Mouse (Mus musculus): ENCODE data around the gene Pax2. TPM values are rescaled to one million over a fixed set of nuclear protein-coding genes. Genes with fewer than 3 reads are reported as not detected.

Gene Pax2
- polyA plus RNA-seq, 1 experiment from 2014 or later, result not detected

DNA sequence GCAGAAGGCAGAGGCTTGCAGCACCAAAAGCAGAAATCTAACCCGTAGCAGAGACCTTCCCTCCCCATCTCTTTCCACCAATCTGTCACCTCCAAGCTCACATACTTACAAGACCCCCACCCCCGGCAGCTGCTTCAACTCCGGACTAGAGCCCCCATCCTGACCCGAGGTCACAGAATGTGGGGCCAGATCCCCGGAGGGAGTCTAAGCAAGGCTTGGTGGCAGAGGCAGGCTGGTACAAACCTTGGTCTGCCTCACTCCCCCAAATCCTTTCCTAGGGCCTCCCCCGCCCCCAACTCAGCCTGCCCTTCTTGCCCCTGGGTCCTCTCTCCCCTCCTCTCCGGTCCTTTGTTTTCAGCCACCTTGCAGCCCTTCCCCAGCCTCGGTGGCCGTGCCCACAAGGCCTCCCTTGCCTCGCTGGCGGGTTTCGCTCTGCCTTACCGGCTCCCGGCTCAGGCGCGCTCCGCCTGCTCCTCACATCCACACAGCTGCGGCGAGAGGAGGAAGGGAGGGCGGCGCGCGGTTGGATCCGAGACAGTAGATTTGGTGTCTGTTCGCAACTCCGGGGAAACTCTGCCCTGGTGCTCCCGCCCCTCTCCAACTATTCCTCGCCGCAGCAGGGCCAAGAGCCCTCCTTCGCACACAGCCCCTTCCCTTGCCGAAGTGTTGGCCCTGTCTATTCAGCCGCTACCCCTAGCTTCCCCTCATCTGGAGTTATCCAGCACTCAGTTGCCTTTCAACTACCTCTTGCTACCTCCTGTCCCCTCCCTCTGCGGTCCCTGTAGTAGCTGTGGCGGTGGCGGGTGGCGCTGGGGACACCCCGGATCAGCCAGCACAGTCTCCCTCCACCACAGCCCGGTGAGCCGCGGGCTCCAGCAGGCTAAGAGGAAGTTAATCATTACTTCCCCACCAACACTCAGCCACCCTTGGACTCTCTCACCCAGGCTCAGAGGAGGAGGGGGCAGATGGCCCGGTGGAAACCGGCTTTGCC lies 5.5 kb upstream of the Pax2 start:
- Histone ChIP-seq H3K9me3 (ENCODE audit: control insufficient read depth, low read length) (no peaks in the 10 kb centered on the region), H3K27me3 (ENCODE audit: control insufficient read depth, insufficient read depth, low read length) (peaks cover 34% of the 10 kb centered on the region), H3K4me1 (replicated peaks; ENCODE audit: control insufficient read depth, insufficient read depth) (no peaks in the 10 kb centered on the region), H3K4me3 (ENCODE audit: low read depth, low read length) (peak overlapping the region; percentile 1; the same call in 1 of the 2 replicates), H3K27ac (replicated peaks) (no peak overlapping the region), H3K4me2 (replicated peaks; ENCODE audit: low read depth) (no peak overlapping the region), H3K9ac (ENCODE audit: low read length) (no peak overlapping the region), H3K36me3 (ENCODE audit: control insufficient read depth, insufficient read depth, low read length) (no peaks in the 10 kb centered on the region)
- peak; percentile 43 for DNase-seq (ENCODE audit: low spot score)
- WGBS, result 2% methylated on average over 41 of the region's 42 CpGs
- TF ChIP-seq CTCF (IDR thresholded peaks at IDR 0.05; ENCODE audit: low read depth) (no peak), EP300 (optimal IDR thresholded peaks at IDR 0.05) (no peak)
- peak; percentile 53 for ATAC-seq (ENCODE audit: low FRiP score, low TSS enrichment)

GRCm38 (mm10) chr19:44751042-44751441 lies 4.8 kb upstream of the Pax2 start:
- Histone ChIP-seq H3K9ac (ENCODE audit: low read length) (no peak overlapping the region), H3K4me2 (replicated peaks; ENCODE audit: low read depth) (no peak overlapping the region), H3K36me3 (ENCODE audit: control insufficient read depth, insufficient read depth, low read length) (no peaks in the 10 kb centered on the region), H3K4me3 (ENCODE audit: low read depth, low read length) (no peak overlapping the region), H3K4me1 (replicated peaks; ENCODE audit: control insufficient read depth, insufficient read depth) (no peaks in the 10 kb centered on the region), H3K27me3 (ENCODE audit: control insufficient read depth, insufficient read depth, low read length) (peaks cover 41% of the 10 kb centered on the region), H3K27ac (replicated peaks) (no peak overlapping the region), H3K9me3 (ENCODE audit: control insufficient read depth, low read length) (no peaks in the 10 kb centered on the region)
- ATAC-seq (ENCODE audit: low FRiP score, low TSS enrichment) (no peak), DNase-seq (ENCODE audit: low spot score) (no peak)
- under 1% methylated on average over 9 of the region's 9 CpGs for WGBS
- TF ChIP-seq EP300 (optimal IDR thresholded peaks at IDR 0.05) (no peak), CTCF (IDR thresholded peaks at IDR 0.05; ENCODE audit: low read depth) (no peak)

DNA sequence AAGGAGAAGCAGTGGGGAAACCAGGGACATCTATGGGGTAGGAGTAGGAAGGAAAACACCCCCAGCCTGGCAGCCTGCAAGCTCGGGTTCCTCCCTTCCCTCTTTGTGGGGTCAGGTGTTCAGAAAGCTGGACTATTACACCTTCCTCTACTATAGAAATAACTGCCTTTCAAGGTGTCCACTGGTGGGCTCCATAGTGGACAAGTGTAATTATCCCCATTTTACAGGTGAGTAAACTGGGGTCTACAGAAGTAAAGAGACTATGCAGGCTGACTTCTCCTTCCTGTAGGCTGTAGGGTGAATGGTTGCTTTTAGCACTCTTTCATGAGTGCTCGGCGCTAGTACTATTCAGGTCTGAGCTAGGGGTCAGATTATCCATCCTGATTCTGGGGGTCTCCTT lies 4.3 kb upstream of the Pax2 start:
- Histone ChIP-seq H3K27me3 (ENCODE audit: control insufficient read depth, insufficient read depth, low read length) (peaks cover 46% of the 10 kb centered on the region), H3K9ac (ENCODE audit: low read length) (no peak overlapping the region), H3K36me3 (ENCODE audit: control insufficient read depth, insufficient read depth, low read length) (no peaks in the 10 kb centered on the region), H3K4me1 (replicated peaks; ENCODE audit: control insufficient read depth, insufficient read depth) (no peaks in the 10 kb centered on the region), H3K27ac (replicated peaks) (no peak overlapping the region), H3K9me3 (ENCODE audit: control insufficient read depth, low read length) (no peaks in the 10 kb centered on the region), H3K4me3 (ENCODE audit: low read depth, low read length) (no peak overlapping the region), H3K4me2 (replicated peaks; ENCODE audit: low read depth) (no peak overlapping the region)
- ATAC-seq (ENCODE audit: low FRiP score, low TSS enrichment) (no peak), DNase-seq (ENCODE audit: low spot score) (no peak)
- TF ChIP-seq CTCF (IDR thresholded peaks at IDR 0.05; ENCODE audit: low read depth) (no peak), EP300 (optimal IDR thresholded peaks at IDR 0.05) (no peak)
- WGBS, result 9% methylated on average over 3 of the region's 3 CpGs

DNA sequence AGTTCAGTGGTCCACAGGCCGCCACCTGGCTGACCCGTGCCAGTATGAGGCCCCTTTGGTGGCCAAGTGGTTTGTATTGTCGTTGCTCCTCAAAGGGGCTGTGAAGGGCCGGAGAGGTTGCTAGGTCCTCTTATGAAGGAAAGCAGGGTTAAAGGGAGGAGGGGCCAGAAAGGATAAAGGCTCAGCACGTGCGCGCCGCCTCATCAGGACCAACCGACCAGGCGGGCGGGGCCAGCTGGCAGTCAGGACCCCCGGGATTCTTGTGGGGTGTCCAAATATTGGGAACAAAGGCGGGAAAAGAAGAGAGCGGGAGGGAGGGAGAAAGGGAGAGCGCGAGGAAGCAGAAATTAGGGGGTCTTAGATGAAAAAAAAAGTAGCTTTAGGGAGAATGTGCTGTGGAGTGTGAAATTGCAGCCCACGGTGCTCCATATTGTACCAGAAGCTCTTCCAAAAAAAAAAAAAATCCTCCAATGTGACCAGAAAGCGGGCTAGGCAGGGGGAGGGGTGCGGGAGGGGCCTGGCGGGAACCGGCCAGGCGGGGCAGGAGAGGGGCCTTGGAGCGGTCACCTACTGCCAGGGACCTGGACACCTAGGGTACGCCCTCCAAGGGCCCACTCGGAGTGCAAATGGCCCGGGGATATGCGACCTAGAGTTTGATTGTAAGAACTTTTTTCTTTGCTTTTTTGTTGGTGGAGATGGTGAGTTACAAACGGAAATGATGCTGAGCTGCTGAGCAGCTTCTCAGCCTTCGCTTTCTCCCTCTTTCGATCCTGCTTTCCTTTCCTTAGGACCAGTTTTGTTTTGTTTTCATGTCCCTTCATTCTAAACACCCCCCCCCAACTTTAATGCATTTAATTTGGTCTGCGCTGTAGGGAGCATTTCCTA lies 3.5 kb upstream of the Pax2 start:
- DNase-seq (ENCODE audit: low spot score) (no peak), ATAC-seq (ENCODE audit: low FRiP score, low TSS enrichment) (no peak)
- Histone ChIP-seq H3K36me3 (ENCODE audit: control insufficient read depth, insufficient read depth, low read length) (no peaks in the 10 kb centered on the region), H3K4me3 (ENCODE audit: low read depth, low read length) (no peak overlapping the region), H3K27ac (replicated peaks) (no peak overlapping the region), H3K9me3 (ENCODE audit: control insufficient read depth, low read length) (no peaks in the 10 kb centered on the region), H3K4me2 (replicated peaks; ENCODE audit: low read depth) (no peak overlapping the region), H3K27me3 (ENCODE audit: control insufficient read depth, insufficient read depth, low read length) (peaks cover 48% of the 10 kb centered on the region), H3K9ac (ENCODE audit: low read length) (no peak overlapping the region), H3K4me1 (replicated peaks; ENCODE audit: control insufficient read depth, insufficient read depth) (no peaks in the 10 kb centered on the region)
- TF ChIP-seq CTCF (IDR thresholded peaks at IDR 0.05; ENCODE audit: low read depth) (no peak), EP300 (optimal IDR thresholded peaks at IDR 0.05) (no peak)
- 3% methylated on average over 31 of the region's 31 CpGs for WGBS

GRCm38 (mm10) chr19:44753361-44753760 lies 2.5 kb upstream of the Pax2 start:
- Histone ChIP-seq H3K9ac (ENCODE audit: low read length) (no peak overlapping the region), H3K36me3 (ENCODE audit: control insufficient read depth, insufficient read depth, low read length) (no peaks in the 10 kb centered on the region), H3K4me3 (ENCODE audit: low read depth, low read length) (no peak overlapping the region), H3K27ac (replicated peaks) (no peak overlapping the region), H3K4me1 (replicated peaks; ENCODE audit: control insufficient read depth, insufficient read depth) (no peaks in the 10 kb centered on the region), H3K27me3 (ENCODE audit: control insufficient read depth, insufficient read depth, low read length) (peaks cover 53% of the 10 kb centered on the region), H3K4me2 (replicated peaks; ENCODE audit: low read depth) (no peak overlapping the region), H3K9me3 (ENCODE audit: control insufficient read depth, low read length) (no peaks in the 10 kb centered on the region)
- no peak for ATAC-seq (ENCODE audit: low FRiP score, low TSS enrichment)
- no peak for DNase-seq (ENCODE audit: low spot score)
- WGBS, result 7% methylated on average over 14 of the region's 14 CpGs
- TF ChIP-seq EP300 (optimal IDR thresholded peaks at IDR 0.05) (no peak), CTCF (IDR thresholded peaks at IDR 0.05; ENCODE audit: low read depth) (no peak)

All from stomach, postnatal 0 days (tissue).